Mouse (Mus musculus) adrenal gland, adult 18-20 months (tissue): ENCODE data around the gene Adgrf1. TPM values are rescaled to one million over a fixed set of nuclear protein-coding genes. Genes with fewer than 3 reads are reported as not detected.

ENCODE experiments used
- DNase-seq, 2 experiments: peaks; one replicate each; pipeline ENCODE4 v3.0.0; 2021 to 2022; ENCODE audit warnings: low spot score in 2 of 2
- total RNA-seq, 2 experiments: library from RNA; stranded (reverse); gene quantifications; 1 replicate in 1 of 2; 2 replicates in 1 of 2; pipeline ENCODE4 v1.2.3; 2021

The Adgrf1 gene
- total RNA-seq, 2 experiments from 2014 or later: not detected

DNA sequence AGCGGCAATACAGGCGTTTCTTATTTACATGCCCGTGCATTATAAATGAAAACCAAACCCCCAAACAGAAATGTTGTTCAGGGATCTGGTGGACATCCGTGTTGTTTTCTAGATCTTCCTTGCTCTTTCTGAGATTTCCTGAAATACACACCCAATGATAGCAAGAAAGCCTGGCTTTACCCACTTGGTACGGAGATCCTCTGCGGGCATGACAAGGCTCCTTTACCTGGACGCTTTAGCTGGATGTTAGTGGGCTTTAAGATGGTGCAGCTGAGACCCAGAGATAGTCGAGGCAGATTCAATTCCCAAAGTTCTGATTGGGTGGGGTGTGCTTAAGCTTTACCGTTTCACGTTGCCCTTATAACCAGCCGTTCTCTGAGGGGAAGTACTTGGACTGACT, 90.9 kb downstream of the Adgrf1 start:
- DNase-seq: no peak

DNA sequence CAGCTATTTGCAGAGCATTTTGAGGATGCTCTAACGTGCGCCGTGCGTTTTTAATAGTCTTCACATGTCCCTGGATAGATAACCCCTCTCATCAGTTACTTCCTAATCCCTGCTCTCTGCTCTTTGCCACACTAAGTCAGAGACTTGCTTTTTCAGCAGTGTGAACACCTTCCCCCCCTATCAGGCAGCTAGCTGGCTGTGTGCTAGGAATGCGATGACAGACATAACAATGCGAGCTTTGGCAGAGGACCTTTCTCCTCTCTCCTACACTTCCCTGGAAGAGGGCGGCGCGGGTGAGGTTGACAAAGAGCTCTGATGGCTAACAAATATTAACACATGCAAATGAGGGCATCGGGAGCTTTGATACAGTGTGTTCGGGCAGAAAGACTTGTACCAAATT, 92.2 kb downstream of the Adgrf1 start:
- DNase-seq: no peak

DNA sequence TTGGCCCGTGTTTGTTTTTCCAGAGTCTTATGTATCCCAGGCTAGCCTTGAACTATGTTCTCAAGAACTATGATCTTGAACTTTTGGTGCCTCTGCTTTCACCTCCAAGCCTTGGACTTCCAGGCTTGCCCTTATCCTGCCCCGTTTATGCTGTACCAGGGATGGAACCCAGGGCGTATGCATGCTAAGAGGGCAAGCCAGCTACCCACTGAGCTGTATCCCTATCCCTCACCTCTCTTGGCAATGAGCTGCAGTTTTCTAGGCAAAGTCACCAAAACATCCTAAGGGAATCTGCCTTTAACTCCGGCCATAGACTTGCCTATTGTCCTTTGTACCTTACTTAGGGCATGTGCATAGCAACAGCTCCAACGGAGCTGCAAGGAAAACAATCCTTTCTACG, 92.8 kb downstream of the Adgrf1 start:
- no peak for DNase-seq

DNA sequence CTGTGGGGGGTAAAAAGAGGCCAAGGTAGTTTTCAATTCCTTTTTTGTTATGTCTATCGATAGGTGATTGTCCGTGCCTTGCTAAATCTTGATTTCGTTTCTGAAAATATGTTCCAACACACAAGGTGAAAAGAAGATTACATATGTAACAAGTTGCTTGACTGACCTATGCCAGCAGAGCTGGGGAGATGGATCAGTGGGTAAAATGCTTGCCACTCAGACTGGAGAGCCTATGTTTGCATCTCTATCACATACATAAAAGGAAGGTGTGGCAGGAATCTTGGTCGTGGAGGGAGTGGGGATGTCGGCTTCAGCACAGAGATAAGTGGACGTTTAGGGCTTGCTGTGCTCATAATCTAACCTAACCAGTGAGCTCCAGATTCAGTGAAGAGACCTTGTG, 93.8 kb downstream of the Adgrf1 start:
- DNase-seq: no peak

DNA sequence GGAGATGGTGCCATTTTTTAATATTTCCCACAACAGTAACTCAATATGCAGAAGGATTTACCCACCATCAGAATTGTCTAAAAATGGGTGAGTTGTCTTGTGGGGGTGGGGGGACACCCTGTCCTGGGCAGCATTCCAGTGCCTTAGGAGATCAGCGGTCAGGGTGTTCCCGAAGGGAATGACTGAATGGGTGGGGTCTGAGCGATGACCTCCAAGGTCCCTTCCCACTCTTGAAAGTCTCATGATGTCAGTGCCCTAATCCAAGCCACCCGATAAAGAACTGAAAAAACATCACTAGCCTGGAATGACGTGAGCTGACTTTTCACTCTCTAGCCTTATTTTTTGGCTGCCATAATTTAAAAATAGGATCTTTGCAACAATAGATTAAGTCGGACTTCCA, 95.2 kb downstream of the Adgrf1 start:
- DNase-seq: no peak

DNA sequence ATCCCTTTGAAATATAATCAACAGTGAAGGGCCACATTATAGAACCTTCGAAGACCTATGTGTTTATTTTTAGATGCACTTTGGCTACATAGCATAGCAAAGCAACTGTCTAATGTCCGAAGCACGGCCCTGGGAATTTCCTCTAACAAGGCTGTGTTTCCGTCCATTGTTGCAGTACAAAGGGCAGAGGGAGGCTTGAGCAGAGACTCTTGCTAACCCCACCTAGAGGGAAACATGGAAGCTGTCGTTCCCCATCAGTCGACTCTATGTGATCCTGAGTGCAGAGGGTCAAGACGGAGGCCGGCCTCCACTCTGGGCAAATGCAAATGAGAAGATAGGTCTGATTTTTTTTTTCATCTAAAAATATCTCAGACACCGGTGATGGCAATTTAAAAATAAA, 96.4 kb downstream of the Adgrf1 start:
- DNase-seq: no peak

DNA sequence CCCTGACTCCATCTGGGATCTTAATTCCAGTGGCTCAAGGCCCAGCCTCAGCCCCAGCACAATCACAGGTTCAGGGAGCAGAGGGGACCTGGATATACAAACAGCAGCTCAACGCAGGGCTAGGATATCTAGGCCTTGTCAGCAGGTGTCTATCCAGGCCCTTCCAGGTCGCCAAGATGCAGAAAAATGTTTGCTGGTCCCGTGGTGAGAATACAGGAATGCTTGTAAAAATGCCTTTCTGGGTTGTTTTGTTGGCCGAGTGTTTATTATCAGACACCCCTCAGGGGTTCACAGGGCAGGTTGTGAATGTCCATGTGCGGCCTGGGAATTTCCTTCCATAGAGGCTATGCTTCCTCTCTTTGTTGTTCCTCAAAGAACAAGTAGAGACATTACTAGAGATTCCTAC, 98.0 kb downstream of the Adgrf1 start:
- DNase-seq: no peak

DNA sequence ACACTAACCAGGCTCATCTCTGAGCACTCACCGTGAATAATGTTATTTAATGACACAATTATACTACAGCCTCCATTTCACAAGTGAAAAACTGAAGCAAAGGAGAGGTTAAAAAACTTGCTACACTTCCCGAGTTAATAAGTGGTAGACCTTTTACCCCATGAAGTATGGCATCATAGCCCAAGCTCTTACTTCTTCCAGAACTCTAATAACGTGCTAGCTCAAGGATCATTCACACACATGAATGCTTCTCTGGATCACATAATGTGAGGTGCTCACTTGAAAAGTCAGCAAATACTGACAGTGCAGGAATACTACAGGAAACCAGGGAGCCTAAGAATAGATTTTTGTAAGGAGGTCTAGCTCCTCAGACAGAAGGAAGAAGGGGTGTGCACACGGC, 102.5 kb downstream of the Adgrf1 start:
- no peak for DNase-seq

DNA sequence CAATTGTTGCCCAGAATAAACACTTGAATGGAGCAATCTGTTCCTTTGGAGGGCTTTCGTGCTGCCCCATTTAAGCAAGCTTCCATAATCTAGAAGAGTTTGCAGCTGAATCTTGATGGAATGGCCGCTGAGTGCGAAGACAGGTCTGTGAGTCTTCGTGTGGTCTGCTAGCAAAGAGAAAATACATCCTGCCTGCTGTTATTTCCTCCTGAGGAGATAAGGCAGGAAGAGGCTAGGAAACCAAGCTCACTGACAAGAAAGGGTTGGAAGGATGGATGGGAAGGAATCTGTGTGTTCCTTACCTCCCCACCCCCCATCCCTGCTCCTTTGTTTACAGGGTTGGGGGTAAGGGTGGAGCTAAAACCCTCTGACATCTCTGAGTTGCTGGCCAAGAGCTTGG, 103.9 kb downstream of the Adgrf1 start:
- no peak for DNase-seq

Other genes with a start within 250 kb of the Adgrf1 start
- gene Adgrf5, start 90.1 kb downstream of the Adgrf1 start, total RNA-seq: 10 to 100 TPM; 74.1 to 80.3 TPM
- gene Mep1a, start 232.5 kb downstream of the Adgrf1 start, total RNA-seq: under 1 TPM in 1 of 2 experiments, not detected in 1; 0.23 TPM